Mouse (Mus musculus): ENCODE data around the gene 1700017D01Rik.

1700017D01Rik gene

GRCm38 (mm10) chr19:11048503-11048902 is 82.2 kb downstream of the 1700017D01Rik start:
- DNase-seq (ENCODE audit: low spot score in 2 of 2): no peak

GRCm38 (mm10) chr19:11048009-11048408 is 82.7 kb downstream of the 1700017D01Rik start:
- no peak for DNase-seq (ENCODE audit: low spot score in 2 of 2)

All from frontal cortex, postnatal 14 days (tissue).